Mouse (Mus musculus) embryonic facial prominence, embryonic 11.5 days (tissue): ENCODE data around the gene Auts2. TPM values are rescaled to one million over a fixed set of nuclear protein-coding genes. Genes with fewer than 3 reads are reported as not detected.

Source experiments
- ATAC-seq: fragments of 200-750 bp; cut with Nextera tagmentation; replicated peaks from 2 replicates; pipeline ENCODE4 v1.8.0; 2017; ENCODE audit warnings: low read depth; ENCODE audit not compliant: insufficient number of reproducible peaks, low FRiP score, low TSS enrichment
- DNase-seq: peaks from one replicate; pipeline ENCODE4 v3.0.0-alpha.2; 2015; ENCODE audit warnings: low spot score
- H3K27ac ChIP-seq: fragments of 300-500 bp; sonication (generic); replicated peaks from 2 replicates; pipeline ENCODE4 v1.5.1; 2014; ENCODE audit warnings: mild to moderate bottlenecking, low read depth, low read length, control low read depth
- H3K27me3 ChIP-seq: fragments of 300-500 bp; sonication (generic); 2 replicates; pipeline ENCODE4 v1.6.1; 2014; ENCODE audit warnings: mild to moderate bottlenecking, low read length, moderate library complexity, mixed read lengths; ENCODE audit not compliant: control insufficient read depth, insufficient read depth
- H3K36me3 ChIP-seq: fragments of 300-500 bp; sonication (generic); replicated peaks from 2 replicates; pipeline ENCODE4 v1.6.1; 2014; ENCODE audit warnings: low read depth, mild to moderate bottlenecking, low read length, moderate library complexity, mixed read lengths; ENCODE audit not compliant: control insufficient read depth, insufficient read depth
- H3K4me1 ChIP-seq: fragments of 300-500 bp; sonication (generic); 2 replicates; pipeline ENCODE4 v1.6.1; 2014; ENCODE audit warnings: low read length, mixed read lengths; ENCODE audit not compliant: control insufficient read depth, insufficient read depth
- H3K4me2 ChIP-seq: fragments of 300-500 bp; sonication (generic); 2 replicates; pipeline ENCODE4 v1.6.1; 2014; ENCODE audit warnings: low read depth, mild to moderate bottlenecking, control low read depth, low read length, moderate library complexity
- H3K4me3 ChIP-seq: fragments of 300-500 bp; sonication (generic); 2 replicates; pipeline ENCODE4 v1.5.1; 2014; ENCODE audit warnings: low read depth, low read length, control low read depth
- H3K9ac ChIP-seq: fragments of 300-500 bp; sonication (generic); replicated peaks from 2 replicates; pipeline ENCODE4 v1.6.1; 2014; ENCODE audit warnings: mild to moderate bottlenecking, control low read depth, low read length
- H3K9me3 ChIP-seq: fragments of 300-500 bp; sonication (generic); replicated peaks from 2 replicates; pipeline ENCODE4 v1.6.1; 2016; ENCODE audit warnings: mild to moderate bottlenecking, low read length, inconsistent platforms, mixed read lengths; ENCODE audit not compliant: control insufficient read depth
- WGBS: fragments of 180-500 bp; shearing (Covaris S2); extraction: QIAGEN DNeasy Blood & Tissue Kit; methylation state at CpG from one replicate; pipeline ENCODE4 v1.1.7; 2014; 5-methylcytosine and 5-hydroxymethylcytosine counted together
- polyA plus RNA-seq: library from polyadenylated mRNA; unstranded; fragments of >200 nt; fragmentation: Nextera tagmentation; extraction: Ambion mirVana; gene quantifications from 2 replicates; pipeline ENCODE4 v1.2.1, GENCODE M21; 2014

Gene Auts2
- polyA plus RNA-seq, 1 experiment from 2014 or later = 30.5 TPM

DNA sequence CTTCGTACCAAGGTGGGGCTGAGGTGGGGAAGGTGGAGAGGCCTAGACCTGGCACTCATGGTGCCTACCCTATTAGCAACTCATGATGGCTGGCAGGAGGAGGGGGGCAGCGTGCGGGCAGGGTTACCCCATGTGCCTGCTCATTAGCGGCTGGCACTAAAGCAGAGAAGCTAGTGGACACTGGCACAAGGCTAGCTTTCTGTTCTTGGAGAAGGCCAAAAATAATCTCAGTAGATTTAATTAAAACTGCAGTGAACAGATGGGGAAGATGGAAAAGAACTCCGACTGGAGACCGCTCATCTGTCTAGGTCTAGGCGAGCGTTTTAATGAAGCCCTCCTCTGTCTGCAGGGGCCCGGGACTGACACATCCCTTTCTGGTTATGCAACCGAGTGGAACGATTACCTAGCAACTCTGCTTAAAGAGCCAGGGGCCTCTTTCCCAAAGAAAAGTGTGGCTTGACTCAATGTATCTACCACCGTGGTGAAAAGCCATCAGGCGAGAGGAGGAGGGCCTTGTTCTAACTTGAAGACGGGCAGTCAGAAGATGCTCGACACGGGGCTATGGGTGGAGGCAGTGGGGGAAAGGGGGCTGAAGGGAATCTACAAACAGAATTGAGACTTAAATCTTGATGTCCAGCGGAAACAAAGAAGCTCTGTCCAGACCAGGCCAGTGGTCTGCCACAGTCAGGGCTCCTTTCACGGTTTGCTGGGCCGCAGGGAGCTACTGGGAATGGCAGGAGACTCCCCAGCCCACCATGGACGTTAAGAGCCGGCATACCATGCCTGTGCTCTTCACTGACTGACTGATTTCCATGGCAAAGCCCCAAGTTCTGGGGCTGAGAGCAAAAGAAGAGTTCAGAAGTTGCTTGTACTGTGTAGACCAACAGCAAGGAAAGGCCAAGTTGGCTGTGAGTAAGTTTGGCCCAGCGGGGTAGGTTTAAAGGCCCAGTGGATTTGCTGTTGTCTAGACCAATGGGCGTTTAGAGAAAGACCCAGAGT, 899.7 kb downstream of the Auts2 start:
- peaks cover 4% of the 10 kb centered on the region for H3K4me1 ChIP-seq
- H3K9me3 ChIP-seq = no peaks in the 10 kb centered on the region
- H3K4me2 ChIP-seq = no peak overlapping the region
- no peak overlapping the region for H3K4me3 ChIP-seq
- H3K9ac ChIP-seq = no peak overlapping the region
- no peaks in the 10 kb centered on the region for H3K27me3 ChIP-seq
- 34% methylated on average over 23 of the region's 23 CpGs for WGBS
- DNase-seq = peak; percentile 59
- no peaks in the 10 kb centered on the region for H3K36me3 ChIP-seq
- H3K27ac ChIP-seq = 0 out of 2 replicates have a peak overlapping the region, but pooled peaks have one; percentile 13
- 0 out of 2 replicates have a peak, but pooled peaks have one; percentile 51 for ATAC-seq

DNA sequence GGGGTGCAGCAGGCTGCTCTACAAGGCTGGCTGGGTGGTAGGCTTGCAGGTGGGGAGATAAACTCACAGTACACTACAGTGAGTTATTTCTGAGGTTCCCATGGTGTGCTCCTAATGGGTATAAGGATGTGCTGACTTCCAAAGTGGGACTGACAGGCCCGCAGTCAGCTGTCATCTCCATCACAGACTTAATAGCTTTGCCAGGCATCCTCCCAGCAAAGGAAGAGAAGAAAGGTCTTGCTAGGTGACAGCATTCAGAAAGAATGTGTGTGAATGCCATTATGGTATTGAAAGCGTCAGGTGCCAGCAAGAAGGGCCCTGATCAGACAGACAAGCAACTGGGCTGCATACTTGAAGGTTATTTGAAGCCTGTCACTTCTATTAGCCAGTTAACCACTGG, 900.4 kb downstream of the Auts2 start:
- ATAC-seq (no peak), DNase-seq (no peak)
- Histone ChIP-seq H3K4me3 (no peak overlapping the region), H3K9me3 (no peaks in the 10 kb centered on the region), H3K36me3 (no peaks in the 10 kb centered on the region), H3K4me2 (no peak overlapping the region), H3K9ac (no peak overlapping the region), H3K4me1 (peaks cover 4% of the 10 kb centered on the region), H3K27me3 (no peaks in the 10 kb centered on the region), H3K27ac (no peak overlapping the region)
- 61% methylated on average over 2 of the region's 2 CpGs for WGBS

DNA sequence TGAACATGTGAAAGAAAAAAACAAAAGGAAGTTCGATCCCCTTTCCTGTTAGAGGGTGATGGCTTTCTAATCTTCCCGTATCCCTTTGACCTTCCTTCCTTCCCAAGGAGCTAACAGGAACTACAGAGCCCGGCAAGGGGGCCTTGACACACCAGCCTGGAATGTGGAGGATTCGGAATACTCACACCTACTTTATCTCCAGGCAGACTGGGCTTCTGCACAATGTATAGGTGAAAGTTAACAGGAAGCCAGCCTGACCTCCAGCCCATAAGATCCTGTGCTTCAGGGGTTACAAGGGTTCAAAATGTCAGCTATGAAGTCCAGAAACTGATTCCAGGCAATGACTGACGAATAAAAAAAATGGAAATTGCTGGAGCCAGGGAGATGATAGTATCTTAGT, 906.7 kb downstream of the Auts2 start:
- ATAC-seq = no peak

DNA sequence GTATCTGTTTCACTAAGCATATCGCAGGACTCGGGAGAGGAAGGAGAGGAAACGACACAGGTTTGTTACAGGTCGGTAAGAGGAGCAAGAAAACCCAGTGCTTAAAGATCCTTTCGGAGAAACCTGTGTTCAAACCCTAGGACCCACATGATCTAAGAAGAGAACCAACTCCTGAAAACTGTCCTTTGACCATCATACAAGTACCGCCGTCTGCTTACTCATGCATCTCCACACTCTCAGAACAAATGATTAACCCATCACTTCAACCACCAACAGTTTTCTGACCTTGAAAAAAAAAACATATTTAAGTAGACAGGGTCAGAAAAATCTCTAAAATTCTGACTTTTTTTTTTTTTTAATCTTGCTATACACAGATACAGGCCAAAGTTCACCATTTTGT, 908.4 kb downstream of the Auts2 start:
- Histone ChIP-seq H3K36me3 (no peaks in the 10 kb centered on the region), H3K9ac (no peak overlapping the region), H3K27ac (no peak overlapping the region), H3K4me1 (peaks cover 12% of the 10 kb centered on the region; the same call in 1 of the 2 replicates), H3K27me3 (no peaks in the 10 kb centered on the region), H3K4me2 (no peak overlapping the region), H3K4me3 (no peak overlapping the region), H3K9me3 (no peaks in the 10 kb centered on the region)
- ATAC-seq (no peak), DNase-seq (no peak)
- 96% methylated on average over 7 of the region's 7 CpGs for WGBS

More for the DNA sequence above, 906.7 kb downstream of the Auts2 start:
- Histone ChIP-seq H3K27me3 (no peaks in the 10 kb centered on the region), H3K4me2 (no peak overlapping the region), H3K4me3 (no peak overlapping the region), H3K36me3 (no peaks in the 10 kb centered on the region), H3K27ac (no peak overlapping the region), H3K9me3 (no peaks in the 10 kb centered on the region), H3K9ac (no peak overlapping the region), H3K4me1 (peaks cover 9% of the 10 kb centered on the region; the same call in 1 of the 2 replicates)
- DNase-seq = no peak
- WGBS = 72% methylated on average over 5 of the region's 5 CpGs

DNA sequence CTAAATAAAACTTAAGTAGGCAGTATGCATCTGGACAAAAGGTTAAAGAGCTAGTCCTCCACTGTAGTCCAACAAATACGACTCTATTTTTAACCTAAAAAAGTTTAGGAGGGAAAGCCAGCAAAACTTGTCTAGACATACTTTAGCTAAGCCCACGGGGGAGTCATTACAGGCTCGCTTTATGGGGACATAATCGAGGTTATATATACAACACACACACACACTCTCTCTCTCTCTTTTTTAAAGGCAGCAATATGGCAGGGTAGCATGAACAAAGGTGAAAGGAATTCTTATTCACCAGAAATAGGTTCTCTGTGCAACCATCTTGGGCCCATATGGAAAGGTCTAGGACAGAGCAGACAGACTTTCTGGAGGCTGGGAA, 911.2 kb downstream of the Auts2 start:
- no peak for ATAC-seq
- Histone ChIP-seq H3K9ac (no peak overlapping the region), H3K4me3 (no peak overlapping the region), H3K36me3 (no peaks in the 10 kb centered on the region), H3K27ac (no peak overlapping the region), H3K4me2 (no peak overlapping the region), H3K4me1 (peaks cover 12% of the 10 kb centered on the region; the same call in 1 of the 2 replicates), H3K9me3 (no peaks in the 10 kb centered on the region), H3K27me3 (no peaks in the 10 kb centered on the region)
- WGBS = 39% methylated on average over 4 of the region's 4 CpGs
- no peak for DNase-seq

DNA sequence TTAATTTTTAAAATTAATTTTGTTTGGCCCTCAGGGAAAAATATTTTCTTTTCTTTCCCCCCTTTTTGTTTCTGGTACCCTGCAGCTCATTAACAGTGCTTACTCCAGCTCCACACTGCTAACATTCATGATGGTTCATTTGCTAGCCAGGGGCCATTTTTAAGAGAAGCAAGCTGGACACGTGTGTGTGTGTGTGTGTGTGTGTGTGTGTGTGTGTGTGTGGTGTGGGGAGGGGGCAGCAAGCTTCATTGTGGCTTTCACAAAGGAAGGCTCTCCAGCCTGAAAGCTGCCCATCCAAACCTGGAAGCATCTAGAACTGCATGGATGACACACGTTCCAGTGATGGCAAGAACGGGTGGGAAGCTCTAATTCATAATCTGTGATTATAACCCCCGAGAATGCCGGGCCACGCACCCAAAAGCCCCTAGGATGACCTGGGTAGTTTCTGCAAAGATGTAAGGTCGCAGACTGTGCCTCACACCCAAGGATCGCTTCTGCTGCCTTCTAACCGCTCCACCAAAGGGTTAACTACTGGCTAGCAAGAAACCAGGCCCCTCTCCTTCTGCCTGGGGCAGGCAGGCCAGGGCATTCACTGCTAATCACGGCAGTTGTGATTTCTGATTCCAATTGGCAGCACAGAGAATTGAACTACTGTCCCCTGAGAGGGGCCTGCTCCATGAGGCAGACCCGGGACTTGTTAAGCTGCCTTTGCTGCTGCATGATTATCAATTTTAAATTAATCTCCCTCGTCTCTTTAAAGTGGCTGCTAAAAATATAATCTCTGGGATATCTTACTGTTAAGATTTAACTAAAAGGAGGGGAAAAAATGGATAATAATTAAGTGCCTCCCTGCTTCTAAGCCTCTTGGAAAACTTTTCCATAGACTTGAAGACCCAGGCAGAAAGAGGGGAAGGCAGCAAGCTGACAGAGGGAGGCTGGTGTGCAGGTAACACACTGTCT, 911.8 kb downstream of the Auts2 start:
- no peaks in the 10 kb centered on the region for H3K27me3 ChIP-seq
- no peak overlapping the region for H3K4me3 ChIP-seq
- no peaks in the 10 kb centered on the region for H3K36me3 ChIP-seq
- DNase-seq (peak; percentile 82), ATAC-seq (no peak)
- H3K4me2 ChIP-seq = no peak overlapping the region
- 0 out of 2 replicates have a peak overlapping the region, but pooled peaks have one; percentile 24 for H3K27ac ChIP-seq
- no peaks in the 10 kb centered on the region for H3K9me3 ChIP-seq
- WGBS = 16% methylated on average over 12 of the region's 12 CpGs
- peaks cover 12% of the 10 kb centered on the region; the same call in 1 of the 2 replicates for H3K4me1 ChIP-seq
- 0 out of 2 replicates have a peak overlapping the region, but pooled peaks have one; percentile 11 for H3K9ac ChIP-seq

DNA sequence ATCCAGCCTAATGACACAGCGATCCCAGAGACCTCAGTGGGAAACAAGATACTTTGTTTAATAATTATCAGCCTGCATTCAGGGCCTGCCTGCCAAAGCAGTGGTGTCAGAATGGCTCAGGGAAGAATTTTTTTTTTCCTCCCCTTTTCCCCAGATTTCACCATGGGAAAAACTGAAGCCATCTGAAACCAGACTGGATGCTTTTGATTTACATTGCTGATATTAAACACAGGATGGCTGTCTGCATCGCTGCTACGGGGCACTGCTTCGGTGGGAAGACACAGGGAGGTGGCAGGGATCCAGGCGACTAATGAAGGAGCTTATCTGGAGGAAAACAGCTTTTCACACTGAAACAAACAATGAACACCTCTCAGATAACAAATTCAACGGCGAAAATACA, 912.6 kb downstream of the Auts2 start:
- Histone ChIP-seq H3K4me3 (no peak overlapping the region), H3K27me3 (no peaks in the 10 kb centered on the region), H3K9me3 (no peaks in the 10 kb centered on the region), H3K9ac (0 out of 2 replicates have a peak overlapping the region, but pooled peaks have one; percentile 18), H3K4me1 (peaks cover 12% of the 10 kb centered on the region; the same call in 1 of the 2 replicates), H3K27ac (no peak overlapping the region), H3K4me2 (no peak overlapping the region), H3K36me3 (no peaks in the 10 kb centered on the region)
- WGBS = 15% methylated on average over 7 of the region's 7 CpGs
- DNase-seq (peak; percentile 48), ATAC-seq (no peak)
